Mouse (Mus musculus) liver, embryonic 13.5 days (tissue): Measurements from ENCODE around the gene Aqp5. TPM values are rescaled to one million over a fixed set of nuclear protein-coding genes. Genes with fewer than 3 reads are reported as not detected.

Experiments used
- ATAC-seq: fragments of 200-750 bp; cut with Nextera tagmentation; 2 replicates; pipeline ENCODE4 v1.8.0; 2017; ENCODE audit warnings: low read depth, mild to moderate bottlenecking, moderate number of reproducible peaks, moderate library complexity
- DNase-seq: peaks from one replicate; pipeline ENCODE4 v3.0.0; 2022
- H3K27ac ChIP-seq: fragments of 300-500 bp; sonication (generic); 2 replicates; pipeline ENCODE4 v1.5.1; 2015; ENCODE audit warnings: moderate library complexity, mild to moderate bottlenecking, inconsistent platforms
- H3K27me3 ChIP-seq: fragments of 300-500 bp; sonication (generic); 2 replicates; pipeline ENCODE4 v1.6.1; 2015; ENCODE audit warnings: mild to moderate bottlenecking, inconsistent platforms
- H3K36me3 ChIP-seq: fragments of 300-500 bp; sonication (generic); 2 replicates; pipeline ENCODE4 v1.6.1; 2015; ENCODE audit warnings: mild to moderate bottlenecking, inconsistent platforms
- H3K4me1 ChIP-seq: fragments of 300-500 bp; sonication (generic); replicated peaks from 2 replicates; pipeline ENCODE4 v1.6.1; 2015; ENCODE audit warnings: inconsistent platforms
- H3K4me2 ChIP-seq: fragments of 300-500 bp; sonication (generic); 2 replicates; pipeline ENCODE4 v1.6.1; 2015; ENCODE audit warnings: inconsistent platforms, mild to moderate bottlenecking, moderate library complexity
- H3K4me3 ChIP-seq: fragments of 300-500 bp; sonication (generic); replicated peaks from 2 replicates; pipeline ENCODE4 v1.5.1; 2015; ENCODE audit warnings: mild to moderate bottlenecking, inconsistent platforms
- H3K9ac ChIP-seq: fragments of 300-500 bp; sonication (generic); 2 replicates; pipeline ENCODE4 v1.6.1; 2015; ENCODE audit warnings: mild to moderate bottlenecking, inconsistent platforms
- H3K9me3 ChIP-seq: fragments of 300-500 bp; sonication (generic); replicated peaks from 2 replicates; pipeline ENCODE4 v1.6.1; 2016; ENCODE audit warnings: inconsistent platforms
- WGBS: fragments of 180-500 bp; shearing (Covaris S2); methylation state at CpG from one replicate; pipeline ENCODE4 v1.1.7; 2015; ENCODE audit not compliant: insufficient replicate concordance; 5-methylcytosine and 5-hydroxymethylcytosine counted together
- polyA plus RNA-seq: library from polyadenylated mRNA; unstranded; fragments of >200 nt; fragmentation: Nextera tagmentation; extraction: Ambion mirVana; gene quantifications from 2 replicates; pipeline ENCODE4 v1.2.1, GENCODE M21; 2015

Gene Aqp5
- polyA plus RNA-seq, 1 experiment from 2014 or later = 0.24 TPM

DNA sequence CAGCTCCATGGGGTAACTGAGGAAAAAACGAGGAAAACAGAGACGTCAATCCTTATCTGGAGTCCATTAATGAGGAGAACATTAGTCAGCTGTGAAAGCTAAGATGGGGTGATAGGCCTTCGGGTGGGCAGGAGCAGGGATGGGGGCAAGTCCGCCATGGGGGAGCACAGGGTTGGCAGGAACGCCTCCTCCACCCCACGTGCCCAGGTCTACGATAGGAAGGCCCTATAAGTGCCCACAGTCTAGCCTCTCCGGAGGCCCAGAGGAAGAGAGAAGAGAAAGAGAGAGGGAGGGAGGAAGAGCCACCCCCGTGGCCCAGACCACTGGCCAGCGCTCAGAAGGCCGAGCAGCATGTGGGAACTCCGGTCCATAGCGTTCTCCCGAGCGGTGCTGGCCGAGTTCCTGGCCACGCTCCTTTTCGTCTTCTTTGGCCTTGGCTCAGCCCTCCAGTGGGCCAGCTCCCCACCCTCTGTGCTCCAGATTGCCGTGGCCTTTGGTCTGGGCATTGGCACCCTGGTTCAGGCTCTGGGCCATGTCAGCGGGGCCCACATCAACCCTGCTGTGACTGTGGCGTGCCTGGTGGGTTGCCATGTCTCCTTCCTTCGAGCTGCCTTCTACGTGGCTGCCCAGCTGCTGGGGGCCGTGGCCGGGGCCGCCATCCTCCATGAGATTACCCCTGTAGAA lies 11.6 kb upstream of the Aqp5 start, which contains the start of gene Aqp2:
Gene Aqp2, plus strand, starts transcription at position 254 of the 684 bp plus-strand sequence.
- Histone ChIP-seq H3K9ac (no peak within 1 kb of the TSS), H3K36me3 (no peaks in the 10 kb centered on the region), H3K27ac (no peak within 1 kb of the TSS), H3K4me2 (no peak within 1 kb of the TSS), H3K4me3 (no peak within 1 kb of the TSS), H3K27me3 (peaks cover 78% of the 10 kb centered on the region), H3K4me1 (no peaks in the 10 kb centered on the region), H3K9me3 (no peaks in the 10 kb centered on the region)
- no peak for ATAC-seq
- DNase-seq = no peak
- WGBS = 67% methylated on average over 26 of the region's 26 CpGs

DNA sequence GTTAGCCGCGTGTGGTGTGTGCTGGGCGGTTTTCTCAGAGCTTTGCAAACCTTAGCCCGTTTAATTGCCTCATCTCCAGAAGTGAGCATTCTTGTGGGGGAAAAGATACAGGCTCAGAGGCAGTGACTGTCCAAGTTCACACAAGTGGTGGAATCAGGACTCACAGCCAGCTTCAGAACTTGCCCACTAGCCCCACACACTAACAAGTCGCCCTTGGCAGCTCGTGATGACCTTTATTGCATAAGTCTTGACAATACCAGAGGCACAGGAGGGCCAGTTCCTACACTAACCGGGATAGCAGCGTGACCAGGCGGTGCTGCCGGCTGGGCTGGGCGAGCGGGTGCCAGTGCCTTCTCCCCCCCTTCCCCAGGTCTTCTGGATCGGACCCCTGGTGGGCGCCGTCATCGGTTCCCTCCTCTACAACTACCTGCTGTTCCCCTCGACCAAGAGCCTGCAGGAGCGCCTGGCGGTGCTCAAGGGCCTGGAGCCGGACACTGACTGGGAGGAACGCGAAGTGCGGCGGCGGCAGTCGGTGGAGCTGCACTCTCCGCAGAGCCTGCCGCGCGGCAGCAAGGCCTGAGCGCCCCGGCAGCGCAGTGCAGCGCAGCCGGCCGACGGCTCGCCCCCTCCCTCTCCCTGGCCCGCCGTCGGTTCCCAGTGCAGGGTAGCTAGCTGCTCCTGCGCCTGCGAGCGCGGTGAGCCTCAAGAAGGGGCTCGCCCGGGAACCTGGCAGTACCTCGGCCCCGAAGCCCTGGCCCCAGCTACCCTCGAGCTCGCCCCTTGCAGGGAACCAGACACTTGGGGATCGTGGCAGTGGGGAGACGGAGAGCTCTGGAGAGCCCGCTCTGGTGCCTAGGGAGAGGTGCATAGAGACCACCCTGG lies 6.9 kb upstream of the Aqp5 start:
- DNase-seq (no peak), ATAC-seq (no peak)
- Histone ChIP-seq H3K4me1 (peaks cover 9% of the 10 kb centered on the region; the same call in 1 of the 2 replicates), H3K4me2 (peak overlapping the region; percentile 41), H3K36me3 (no peaks in the 10 kb centered on the region), H3K9me3 (no peaks in the 10 kb centered on the region), H3K9ac (no peak overlapping the region), H3K4me3 (peak overlapping the region; percentile 14; the same call in 1 of the 2 replicates), H3K27ac (no peak overlapping the region), H3K27me3 (peaks cover 98% of the 10 kb centered on the region)
- 4% methylated on average over 52 of the region's 54 CpGs for WGBS

DNA sequence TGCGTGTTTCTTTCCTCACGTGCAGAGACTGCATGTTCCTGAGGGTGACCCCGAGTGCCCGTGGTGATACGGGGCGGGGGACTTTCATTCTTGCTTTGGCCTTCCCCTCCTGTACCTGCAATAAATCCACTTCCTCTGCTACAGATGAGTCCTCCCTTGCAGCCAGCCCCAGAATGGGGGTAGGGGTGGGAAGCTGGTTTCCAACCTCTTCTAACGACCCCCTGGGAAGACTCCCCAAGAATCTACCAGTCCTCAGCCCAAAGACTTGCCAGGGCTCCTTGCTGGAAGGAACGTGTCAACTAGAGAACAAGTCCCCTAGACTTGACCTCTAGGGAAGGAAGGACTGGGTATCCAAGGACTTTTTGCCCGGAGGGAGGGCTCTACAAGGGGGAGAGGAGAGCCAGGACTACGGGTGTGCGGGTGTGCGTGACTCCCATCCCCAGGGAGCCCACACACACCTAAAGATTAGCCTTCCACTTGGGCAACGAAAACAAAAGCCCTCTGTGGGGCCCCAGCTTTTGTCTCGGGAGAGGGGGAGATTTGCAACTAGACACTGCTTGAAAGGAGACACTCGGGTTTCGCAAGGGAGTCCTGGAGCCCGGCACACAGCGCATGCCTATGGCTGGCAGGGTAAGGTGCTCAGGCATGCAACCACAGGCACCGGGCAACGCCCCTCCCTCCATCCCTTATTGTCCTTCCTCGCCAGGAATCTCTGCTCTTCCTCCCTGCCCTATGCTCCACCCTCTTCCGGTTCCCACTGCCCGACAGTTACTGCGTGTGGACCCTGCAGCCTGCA lies 6.0 kb upstream of the Aqp5 start:
- 3% methylated on average over 24 of the region's 24 CpGs for WGBS
- peaks cover 9% of the 10 kb centered on the region; the same call in 1 of the 2 replicates for H3K4me1 ChIP-seq
- H3K27ac ChIP-seq = no peak overlapping the region
- no peaks in the 10 kb centered on the region for H3K36me3 ChIP-seq
- H3K4me3 ChIP-seq = no peak overlapping the region
- peaks cover 98% of the 10 kb centered on the region for H3K27me3 ChIP-seq
- no peak for DNase-seq
- no peak overlapping the region for H3K9ac ChIP-seq
- no peak for ATAC-seq
- H3K9me3 ChIP-seq = no peaks in the 10 kb centered on the region
- H3K4me2 ChIP-seq = peak overlapping the region; percentile 6

DNA sequence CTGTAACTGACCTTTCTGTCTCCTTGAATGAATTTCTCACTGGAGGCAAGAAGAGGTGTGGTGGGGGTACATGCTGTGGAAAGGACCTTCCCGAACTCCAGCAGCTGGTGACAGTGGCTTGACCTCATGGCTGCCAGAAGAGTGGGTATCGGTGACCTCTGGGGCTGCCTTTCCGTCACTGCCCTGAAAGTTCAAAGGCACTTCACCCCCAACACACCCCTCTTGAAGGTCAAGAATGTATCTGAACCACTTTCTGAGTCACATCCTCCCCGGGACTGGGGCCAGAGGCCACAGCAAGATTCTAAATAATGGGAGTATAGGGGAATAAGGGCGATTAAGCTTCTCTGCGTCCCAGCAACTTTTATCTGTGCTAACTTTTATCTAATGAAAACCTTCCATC lies 4.8 kb upstream of the Aqp5 start:
- ATAC-seq (no peak), DNase-seq (no peak)
- H3K4me1 ChIP-seq = peaks cover 9% of the 10 kb centered on the region; the same call in 1 of the 2 replicates
- H3K9ac ChIP-seq = no peak overlapping the region
- H3K27me3 ChIP-seq = peaks cover 99% of the 10 kb centered on the region
- no peak overlapping the region for H3K4me3 ChIP-seq
- 50% methylated on average over 6 of the region's 6 CpGs for WGBS
- H3K27ac ChIP-seq = no peak overlapping the region
- no peak overlapping the region for H3K4me2 ChIP-seq
- no peaks in the 10 kb centered on the region for H3K36me3 ChIP-seq
- H3K9me3 ChIP-seq = no peaks in the 10 kb centered on the region

DNA sequence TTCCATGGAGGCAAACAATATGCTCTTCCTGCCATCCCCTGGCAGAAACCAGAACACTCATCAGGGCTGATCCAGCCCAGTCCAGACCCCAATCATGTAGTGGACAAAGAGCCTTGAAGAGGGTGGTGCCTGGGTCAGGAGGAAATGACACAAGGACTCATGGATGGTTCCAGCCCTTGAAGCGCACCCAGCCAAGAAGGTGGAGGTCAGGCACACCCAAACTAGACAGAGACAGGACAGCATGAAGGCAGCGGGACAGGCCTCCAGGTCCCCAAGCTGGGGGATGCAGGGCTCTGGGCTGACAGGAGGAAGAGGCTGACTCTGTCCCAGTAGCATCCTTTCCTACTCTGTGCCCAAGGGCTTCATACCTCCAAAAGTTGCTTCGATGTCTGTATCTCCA lies 4.1 kb upstream of the Aqp5 start:
- H3K27me3 ChIP-seq = peaks cover 99% of the 10 kb centered on the region
- no peak for DNase-seq
- WGBS = 63% methylated on average over 3 of the region's 3 CpGs
- H3K9me3 ChIP-seq = no peaks in the 10 kb centered on the region
- no peak overlapping the region for H3K27ac ChIP-seq
- no peak overlapping the region for H3K9ac ChIP-seq
- H3K4me3 ChIP-seq = no peak overlapping the region
- no peaks in the 10 kb centered on the region for H3K36me3 ChIP-seq
- no peak for ATAC-seq
- H3K4me2 ChIP-seq = no peak overlapping the region
- H3K4me1 ChIP-seq = peaks cover 9% of the 10 kb centered on the region; the same call in 1 of the 2 replicates

DNA sequence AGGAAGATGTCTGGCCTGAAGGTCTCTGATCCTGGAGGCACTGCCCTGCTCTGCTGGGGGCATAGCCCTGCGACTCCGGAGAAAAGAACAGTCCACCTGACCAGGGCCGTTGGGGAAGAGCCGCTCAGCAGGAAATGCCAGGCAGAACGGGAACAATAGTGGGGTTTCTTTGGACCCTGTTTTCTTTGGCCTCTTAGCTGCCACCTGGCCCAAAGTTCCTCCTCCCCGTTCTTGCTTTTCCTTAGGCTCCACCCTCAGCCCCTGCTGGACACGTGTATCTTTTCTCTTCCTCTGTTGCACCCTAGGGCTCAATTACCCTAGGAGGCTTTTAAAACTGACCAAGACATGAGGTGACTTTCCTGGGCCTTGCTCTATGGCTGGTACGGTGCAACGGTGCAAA lies 1.3 kb upstream of the Aqp5 start:
- 7% methylated on average over 9 of the region's 9 CpGs for WGBS
- no peaks in the 10 kb centered on the region for H3K9me3 ChIP-seq
- no peak for ATAC-seq

DNA sequence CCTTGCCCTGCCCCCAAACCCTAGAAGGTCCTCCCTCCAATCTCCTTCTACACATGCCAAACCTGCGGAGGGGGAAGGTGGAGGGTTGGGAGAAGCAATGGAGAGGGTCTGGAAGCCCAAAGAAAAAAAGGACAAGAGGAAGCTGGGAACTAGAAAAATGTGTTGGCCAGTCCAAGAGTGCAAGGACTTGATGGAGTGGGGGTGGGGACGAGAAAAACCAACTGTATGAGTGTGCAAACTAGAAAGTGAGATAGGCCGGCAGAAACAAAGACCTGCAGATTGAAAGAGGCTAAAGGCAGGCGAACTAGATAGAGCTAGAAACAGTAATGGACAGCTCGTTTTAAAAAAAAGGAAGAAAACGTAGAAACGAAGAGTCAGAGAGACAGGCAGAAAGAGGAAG lies 878 bp upstream of the Aqp5 start:
- no peaks in the 10 kb centered on the region for H3K9me3 ChIP-seq
- ATAC-seq = no peak
- peaks cover 100% of the 10 kb centered on the region for H3K27me3 ChIP-seq
- DNase-seq = no peak
- WGBS = 8% methylated on average over 7 of the region's 7 CpGs
- H3K4me3 ChIP-seq = no peak overlapping the region
- no peak overlapping the region for H3K9ac ChIP-seq
- H3K4me2 ChIP-seq = no peak overlapping the region
- H3K36me3 ChIP-seq = no peaks in the 10 kb centered on the region
- peaks cover 2% of the 10 kb centered on the region; the same call in 1 of the 2 replicates for H3K4me1 ChIP-seq
- no peak overlapping the region for H3K27ac ChIP-seq

More for the DNA sequence above, 1.3 kb upstream of the Aqp5 start:
- Histone ChIP-seq H3K4me3 (no peak overlapping the region), H3K9ac (no peak overlapping the region), H3K4me2 (no peak overlapping the region), H3K4me1 (peaks cover 7% of the 10 kb centered on the region; the same call in 1 of the 2 replicates), H3K27ac (no peak overlapping the region), H3K27me3 (peaks cover 100% of the 10 kb centered on the region), H3K36me3 (no peaks in the 10 kb centered on the region)
- no peak for DNase-seq

DNA sequence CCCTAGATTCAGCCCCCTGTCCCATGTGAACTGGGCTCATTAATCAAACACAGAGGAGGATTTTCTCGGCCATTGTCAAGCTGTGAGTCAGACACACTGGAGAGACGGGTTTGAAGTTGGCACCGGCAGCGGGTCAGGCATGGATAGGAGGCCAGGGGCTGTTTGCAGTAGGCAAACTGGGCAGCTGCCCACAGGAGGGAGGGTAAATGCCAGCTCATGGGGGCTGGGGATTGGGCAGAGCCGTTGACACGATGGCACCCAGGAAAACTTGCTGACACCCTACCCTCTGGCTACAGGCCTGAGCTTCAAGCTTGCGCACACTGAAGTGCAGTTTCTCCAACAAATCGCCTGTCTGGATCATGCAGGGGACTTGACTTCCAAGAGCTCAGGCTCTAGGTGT lies 1.6 kb downstream of the Aqp5 start:
- Histone ChIP-seq H3K36me3 (no peaks in the 10 kb centered on the region), H3K27me3 (peaks cover 93% of the 10 kb centered on the region), H3K4me3 (no peak overlapping the region), H3K9ac (no peak overlapping the region), H3K27ac (no peak overlapping the region), H3K9me3 (no peaks in the 10 kb centered on the region), H3K4me1 (peaks cover 3% of the 10 kb centered on the region; the same call in 1 of the 2 replicates), H3K4me2 (no peak overlapping the region)
- WGBS = 68% methylated on average over 8 of the region's 8 CpGs
- ATAC-seq = no peak
- no peak for DNase-seq

DNA sequence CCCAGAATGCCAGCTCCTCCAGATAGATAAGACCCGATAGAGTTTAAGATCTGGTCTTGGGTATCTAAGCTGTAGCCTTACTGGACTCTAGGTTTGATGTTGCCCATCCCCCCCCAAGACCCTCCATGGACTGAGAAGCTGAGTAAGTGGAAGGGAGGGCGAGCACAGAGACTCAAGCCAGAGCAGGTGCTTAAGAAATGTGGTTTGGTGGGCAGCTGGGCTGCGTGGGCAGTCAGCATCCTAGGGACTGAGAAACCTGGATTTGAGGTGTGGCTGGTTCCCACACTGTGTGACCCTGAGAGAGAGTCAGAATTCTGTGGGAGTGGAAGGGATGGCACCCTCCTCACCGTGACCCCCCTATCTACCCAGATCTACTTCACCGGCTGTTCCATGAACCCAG lies 2.3 kb downstream of the Aqp5 start:
- H3K4me3 ChIP-seq = no peak overlapping the region
- H3K36me3 ChIP-seq = no peaks in the 10 kb centered on the region
- H3K9ac ChIP-seq = no peak overlapping the region
- no peak overlapping the region for H3K4me2 ChIP-seq
- H3K27me3 ChIP-seq = peaks cover 93% of the 10 kb centered on the region
- no peak for DNase-seq
- ATAC-seq = no peak
- no peaks in the 10 kb centered on the region for H3K9me3 ChIP-seq
- WGBS = 58% methylated on average over 5 of the region's 5 CpGs
- H3K4me1 ChIP-seq = peaks cover 3% of the 10 kb centered on the region; the same call in 1 of the 2 replicates
- no peak overlapping the region for H3K27ac ChIP-seq

DNA sequence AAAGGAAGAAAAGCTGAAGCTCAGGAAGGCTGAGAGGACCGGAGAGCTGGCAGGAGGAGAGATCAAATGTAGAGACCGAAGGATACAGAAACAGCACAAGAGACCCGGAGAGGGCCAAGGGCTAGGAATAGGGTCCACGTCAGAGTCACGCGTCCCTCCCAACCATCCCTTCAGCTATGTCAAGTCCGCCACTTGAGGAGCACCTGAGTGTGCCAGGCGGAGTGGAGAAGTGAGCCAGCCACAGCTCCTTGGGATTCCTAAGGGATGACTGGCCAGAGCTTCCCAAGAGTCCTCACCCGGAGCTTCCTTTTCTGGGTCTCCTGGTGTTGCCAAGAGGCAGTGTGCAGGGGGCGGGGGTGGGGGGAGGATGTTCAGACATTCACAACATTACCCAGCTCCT lies 4.4 kb downstream of the Aqp5 start:
- no peaks in the 10 kb centered on the region for H3K36me3 ChIP-seq
- no peak for DNase-seq
- H3K9me3 ChIP-seq = no peaks in the 10 kb centered on the region
- no peak overlapping the region for H3K4me3 ChIP-seq
- WGBS = 63% methylated on average over 10 of the region's 10 CpGs
- peaks cover 3% of the 10 kb centered on the region; the same call in 1 of the 2 replicates for H3K4me1 ChIP-seq
- no peak overlapping the region for H3K27ac ChIP-seq
- H3K9ac ChIP-seq = no peak overlapping the region
- no peak for ATAC-seq
- H3K4me2 ChIP-seq = no peak overlapping the region
- peaks cover 93% of the 10 kb centered on the region for H3K27me3 ChIP-seq
